16 mouse cellular contexts compared by ENCODE assay signal in the genomic region with DNA sequence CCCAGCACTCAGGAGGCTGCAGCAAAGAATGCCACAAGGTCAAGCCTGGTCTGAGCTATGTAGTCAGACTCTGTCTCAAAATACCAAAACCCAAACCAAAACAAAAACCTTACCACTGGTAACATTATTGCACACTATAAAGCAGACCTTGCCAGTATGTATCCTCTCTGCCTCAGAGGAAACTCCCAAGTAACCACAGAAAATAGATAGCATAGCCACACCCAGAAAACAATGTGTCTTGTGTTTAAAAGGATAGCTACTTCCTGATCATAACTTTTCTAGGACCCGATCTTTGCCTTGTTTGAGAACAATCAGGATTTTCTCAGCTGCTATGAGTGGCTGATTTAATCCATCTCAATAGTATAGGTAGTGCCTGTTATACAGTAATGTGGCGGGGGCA. TPM values are rescaled to one million over a fixed set of nuclear protein-coding genes. Genes with fewer than 3 reads are reported as not detected.
DNase-seq lines count a peak whose midpoint lies in the region; ATAC-seq and TF ChIP-seq lines count a peak whose summit lies in the region.
"Had no signal": no experiment of that assay in that cellular context is flagged by ENCODE, and none has a peak within 500 bp of the region (broad histone marks: within the 10 kb centered on the region; RNA-seq: fewer than 3 reads in every experiment).

No protein-coding gene starts in this region.

- H3K27me3 ChIP-seq in MEL (ENCODE audit: control insufficient read depth in 1 of 2, insufficient read depth in 2 of 2, low read length in 2 of 2): 0 out of 4 replicates have a peak, but pooled peaks cover 0 to 2% of the 10 kb centered on the region in 2 experiments
- no peaks in the 10 kb centered on the region for H3K27me3 ChIP-seq in intestine, embryonic 14.5 days (replicated peaks; ENCODE audit: control insufficient read depth, insufficient read depth, low read length)
- no peaks in the 10 kb centered on the region for H3K27me3 ChIP-seq in stomach, embryonic 14.5 days (ENCODE audit: control insufficient read depth, insufficient read depth, low read length)
- no peaks in the 10 kb centered on the region for H3K27me3 ChIP-seq in lung, postnatal 0 days (replicated peaks; ENCODE audit: insufficient read depth, low read length)
- H3K27me3 ChIP-seq: midbrain, embryonic 15.5 days had no signal

- DNase-seq in CD4-positive, CD25-positive, alpha-beta regulatory T cell, adult 2 months (ENCODE audit: low read depth, low spot score): peak; percentile 54
- peak; percentile 77 for DNase-seq in MEL (ENCODE audit: low read depth, low spot score)
- DNase-seq in intestine, embryonic 14.5 days (ENCODE audit: low spot score): no peak
- DNase-seq in cerebellum, adult 9-11 months: no peak
- DNase-seq in layer of hippocampus, adult 8-10 months (ENCODE audit: low spot score in 2 of 2): no peak
- DNase-seq in lung, postnatal 0 days (ENCODE audit: low spot score): no peak
- DNase-seq: cerebellum, postnatal 14 days; kidney, adult 9 months; lung, embryonic 14.5 days; thymus, postnatal 4 days had no signal

- peaks cover 0 to 31% of the 10 kb centered on the region in 2 experiments; a peak in 2 of 4 replicates for H3K36me3 ChIP-seq in MEL (ENCODE audit: control insufficient read depth in 1 of 2, insufficient read depth in 2 of 2, low read length in 2 of 2)
- no peaks in the 10 kb centered on the region for H3K36me3 ChIP-seq in intestine, embryonic 14.5 days (ENCODE audit: control insufficient read depth, insufficient read depth, low read length)
- H3K36me3 ChIP-seq in stomach, embryonic 14.5 days (ENCODE audit: control insufficient read depth, insufficient read depth, low read length): no peaks in the 10 kb centered on the region
- no peaks in the 10 kb centered on the region for H3K36me3 ChIP-seq in lung, postnatal 0 days (ENCODE audit: insufficient read depth, low read length)
- H3K36me3 ChIP-seq: hindbrain, embryonic 13.5 days; midbrain, embryonic 15.5 days had no signal

- H3K4me1 ChIP-seq in MEL (ENCODE audit: control insufficient read depth in 1 of 2, insufficient read depth in 2 of 2, low read length in 2 of 2): peaks cover 12 to 25% of the 10 kb centered on the region in 2 experiments
- peaks cover 22% of the 10 kb centered on the region for H3K4me1 ChIP-seq in intestine, embryonic 14.5 days (replicated peaks; ENCODE audit: control insufficient read depth, insufficient read depth, low read length)
- no peaks in the 10 kb centered on the region for H3K4me1 ChIP-seq in stomach, embryonic 14.5 days (ENCODE audit: control insufficient read depth, insufficient read depth, low read length)
- H3K4me1 ChIP-seq in lung, postnatal 0 days (ENCODE audit: insufficient read depth, low read depth, low read length): no peaks in the 10 kb centered on the region

- TF ChIP-seq EP300 in MEL (IDR thresholded peaks at IDR 0.05; ENCODE audit: low read depth in 1 of 2, low read length in 2 of 2): peak; percentile 66 to 77
- TF ChIP-seq EP300 in lung, postnatal 0 days (IDR thresholded peaks at IDR 0.05): no peak

- H3K9me3 ChIP-seq in MEL (replicated peaks; ENCODE audit: insufficient read depth, low read length): no peaks in the 10 kb centered on the region
- H3K9me3 ChIP-seq in intestine, embryonic 14.5 days (ENCODE audit: control insufficient read depth, low read length): no peaks in the 10 kb centered on the region
- H3K9me3 ChIP-seq in stomach, embryonic 14.5 days (ENCODE audit: control insufficient read depth, low read depth, low read length): no peaks in the 10 kb centered on the region
- no peaks in the 10 kb centered on the region for H3K9me3 ChIP-seq in lung, postnatal 0 days (ENCODE audit: low read length)
- H3K9me3 ChIP-seq: hindbrain, embryonic 13.5 days; midbrain, embryonic 15.5 days had no signal

- H3K9ac ChIP-seq in MEL (ENCODE audit: control insufficient read depth, low read depth, low read length, poor library complexity, severe bottlenecking): no peak overlapping the region
- H3K9ac ChIP-seq in intestine, embryonic 14.5 days (ENCODE audit: low read length): no peak overlapping the region
- no peak overlapping the region for H3K9ac ChIP-seq in stomach, embryonic 14.5 days (replicated peaks; ENCODE audit: low read depth, low read length)
- no peak overlapping the region for H3K9ac ChIP-seq in lung, postnatal 0 days (replicated peaks; ENCODE audit: low read depth)
- H3K9ac ChIP-seq: hindbrain, embryonic 13.5 days; lung, embryonic 14.5 days; midbrain, embryonic 15.5 days had no signal

- H3K27ac ChIP-seq in MEL (ENCODE audit: control insufficient read depth, low read depth, low read length): peak overlapping the region; percentile 24; the same call in 1 of the 2 replicates
- H3K27ac ChIP-seq in intestine, embryonic 14.5 days (ENCODE audit: low read depth): peak overlapping the region; percentile 97
- H3K27ac ChIP-seq in stomach, embryonic 14.5 days (ENCODE audit: low read length): peak overlapping the region; percentile 64; the same call in 1 of the 2 replicates
- no peak overlapping the region for H3K27ac ChIP-seq in lung, postnatal 0 days (ENCODE audit: low read length)
- H3K27ac ChIP-seq: hindbrain, embryonic 13.5 days; macrophage; midbrain, embryonic 15.5 days had no signal

- TF ChIP-seq RAD21 in MEL (IDR thresholded peaks at IDR 0.05; ENCODE audit: low read depth, low read length): no peak

- no peak for TF ChIP-seq POLR2A in MEL (IDR thresholded peaks at IDR 0.05; ENCODE audit: control insufficient read depth in 1 of 2, insufficient read depth in 1 of 2, low read depth in 1 of 2, low read length in 2 of 2, poor library complexity in 1 of 2)

- 68% methylated on average over 2 of the region's 2 CpGs for WGBS in intestine, embryonic 14.5 days
- 66% methylated on average over 2 of the region's 2 CpGs for WGBS in stomach, embryonic 14.5 days
- 60% methylated on average over 2 of the region's 2 CpGs for WGBS in lung, postnatal 0 days

- H3K4me3 ChIP-seq in MEL (ENCODE audit: control insufficient read depth in 1 of 2, insufficient read depth in 1 of 2, low read depth in 2 of 2, low read length in 2 of 2): no peak overlapping the region
- no peak overlapping the region for H3K4me3 ChIP-seq in intestine, embryonic 14.5 days (ENCODE audit: low read depth, low read length)
- H3K4me3 ChIP-seq in stomach, embryonic 14.5 days (ENCODE audit: low read depth, low read length): no peak overlapping the region
- H3K4me3 ChIP-seq in lung, postnatal 0 days (ENCODE audit: low read depth, low read length): no peak overlapping the region
- H3K4me3 ChIP-seq: hindbrain, embryonic 13.5 days; midbrain, embryonic 15.5 days had no signal

- no peak for TF ChIP-seq CTCF in MEL (IDR thresholded peaks at IDR 0.05 in 2 of 3, conservative IDR thresholded peaks at IDR 0.05 in 1 of 3; ENCODE audit: control insufficient read depth in 1 of 3, insufficient read depth in 1 of 3, low read depth in 2 of 3, low read length in 3 of 3, poor library complexity in 1 of 3, severe bottlenecking in 1 of 3)
- TF ChIP-seq CTCF in lung, postnatal 0 days (IDR thresholded peaks at IDR 0.05): no peak

- no peak for ATAC-seq in intestine, embryonic 14.5 days (replicated peaks; ENCODE audit: low FRiP score, low TSS enrichment, low read depth)
- ATAC-seq in stomach, embryonic 14.5 days (ENCODE audit: insufficient number of reproducible peaks, insufficient read depth, low FRiP score, low read depth): no peak
- no peak for ATAC-seq in lung, postnatal 0 days
- ATAC-seq: forebrain, embryonic 16.5 days; midbrain, embryonic 15.5 days had no signal

- no peak overlapping the region for H3K4me2 ChIP-seq in intestine, embryonic 14.5 days (ENCODE audit: low read length)
- H3K4me2 ChIP-seq in stomach, embryonic 14.5 days (replicated peaks; ENCODE audit: low read depth, low read length): no peak overlapping the region
- H3K4me2 ChIP-seq in lung, postnatal 0 days (replicated peaks; ENCODE audit: low read depth, low read length): no peak overlapping the region
- H3K4me2 ChIP-seq: hindbrain, embryonic 13.5 days; liver, embryonic 11.5 days; lung, embryonic 14.5 days had no signal

- H3K79me2 ChIP-seq in MEL (ENCODE audit: control insufficient read depth, insufficient read depth, low read length, poor library complexity): no peaks in the 10 kb centered on the region

TF ChIP-seq in MEL, 35 proteins besides CTCF, POLR2A, EP300 and RAD21 (continues in another document):
- TF ChIP-seq KAT2A (conservative IDR thresholded peaks at IDR 0.05; ENCODE audit: low read depth, low read length) (no peak), TBP (IDR thresholded peaks at IDR 0.05; ENCODE audit: low read depth, low read length) (no peak), SIN3A (IDR thresholded peaks at IDR 0.05; ENCODE audit: low read length) (peak; percentile 92), CHD2 (IDR thresholded peaks at IDR 0.05; ENCODE audit: low read length) (no peak), CHD1 (IDR thresholded peaks at IDR 0.05; ENCODE audit: low read depth, low read length) (no peak), UBTF (IDR thresholded peaks at IDR 0.05; ENCODE audit: borderline replicate concordance, insufficient read depth, low read depth, low read length) (no peak), ZKSCAN1 (IDR thresholded peaks at IDR 0.05; ENCODE audit: low read depth, low read length) (no peak), NELFE (IDR thresholded peaks at IDR 0.05; ENCODE audit: low read depth, low read length) (no peak), MYC (IDR thresholded peaks at IDR 0.05; ENCODE audit: low read depth, low read length) (peak; percentile 78; the same call in 1 of the 2 replicates), ETS1 (IDR thresholded peaks at IDR 0.05; ENCODE audit: low read depth, low read length) (peak; percentile 80), E2F4 (IDR thresholded peaks at IDR 0.05; ENCODE audit: borderline replicate concordance, low read depth, low read length) (no peak), ZMIZ1 (IDR thresholded peaks at IDR 0.05; ENCODE audit: low read depth, low read length) (no peak), TAL1 (IDR thresholded peaks at IDR 0.05; ENCODE audit: low read length) (no peak), ELF1 (IDR thresholded peaks at IDR 0.05; ENCODE audit: low read depth, low read length) (peak; percentile 75), BHLHE40 (IDR thresholded peaks at IDR 0.05; ENCODE audit: borderline replicate concordance, low read depth, low read length) (0 out of 2 replicates have a peak, but pooled peaks have one; percentile 35), POLR2AphosphoS2 (IDR thresholded peaks at IDR 0.05; ENCODE audit: low read length) (no peak), MXI1 (IDR thresholded peaks at IDR 0.05; ENCODE audit: low read depth, low read length) (peak; percentile 76; the same call in 1 of the 2 replicates)

RNA-seq across cellular contexts. Expression of a gene that starts 4.3 kb away (rescaled TPM):
- not detected in 2 replicates for total RNA-seq in MEL (2012; rRNA removed)
- polyA plus RNA-seq in MEL (2012; ENCODE audit: insufficient read depth in 1 of 2, insufficient read length in 2 of 2, low read depth in 1 of 2, low replicate concordance in 2 of 2, missing spikeins in 1 of 2): not detected
- polyA plus RNA-seq in intestine, embryonic 14.5 days (2014; fragmentation: Nextera tagmentation; extraction: Ambion mirVana): 0.93 and 2.8 TPM in 2 replicates
- 1.3 and 1.4 TPM in 2 replicates for polyA plus RNA-seq in stomach, embryonic 14.5 days (2014; fragmentation: Nextera tagmentation; extraction: Ambion mirVana)
- total RNA-seq in layer of hippocampus, adult 8-10 months (2022): 10 to 100 TPM; 14.7 to 18.5 (median 17.7) TPM
- 1.4 and 2.3 TPM in 2 replicates for polyA plus RNA-seq in lung, postnatal 0 days (2015; fragmentation: Nextera tagmentation; extraction: Ambion mirVana)
- polyA plus RNA-seq: liver, embryonic 11.5 days; lung, embryonic 14.5 days; macrophage had no signal

Comparison
In these comparisons a context has a peak if more than half of its experiments do, and no peak if none do; other contexts are left out.
1. DNase-seq: peak in CD4-positive, CD25-positive, alpha-beta regulatory T cell, adult 2 months (single experiment) and MEL (single experiment); none in intestine, embryonic 14.5 days (single experiment), cerebellum, adult 9-11 months (single experiment), layer of hippocampus, adult 8-10 months (0 of 2) and lung, postnatal 0 days (single experiment).